Mouse (Mus musculus) liver, adult 2 months (tissue): ENCODE results near the gene Ktn1.

Source experiments
- CTCF ChIP-seq: fragments of 200-500 bp; IDR thresholded peaks from 2 replicates; pipeline ENCODE4 v1.5.1; 2011; ENCODE audit warnings: low read depth, low read length, control low read depth
- POLR2A ChIP-seq: fragments of 200-500 bp; IDR thresholded peaks from 2 replicates; pipeline ENCODE4 v1.6.1; 2011; ENCODE audit warnings: low read length, control low read depth; ENCODE audit not compliant: insufficient read depth; ENCODE audit errors: extremely low read depth

DNA sequence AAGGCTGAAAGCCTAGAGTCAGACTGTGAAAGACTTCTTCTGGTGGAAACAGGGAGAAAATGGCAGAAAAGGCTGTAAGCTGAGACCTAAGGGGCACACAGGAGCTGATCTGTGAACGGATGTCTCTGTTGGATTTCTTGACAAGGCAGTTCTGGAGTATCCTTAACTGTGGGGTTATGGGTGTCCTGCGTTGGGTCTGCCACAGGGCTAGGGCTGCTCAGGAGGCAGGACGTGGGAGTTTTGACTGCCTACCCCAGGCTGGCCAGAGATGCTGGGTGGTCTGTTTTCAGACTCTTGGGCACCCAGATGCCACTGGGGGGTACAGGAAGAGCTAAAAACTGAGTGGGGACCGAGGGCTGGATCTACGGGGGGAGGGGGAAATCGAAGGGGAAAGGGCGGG, 13.4 kb upstream of the Ktn1 start:
- TF ChIP-seq CTCF (no peak), POLR2A (no peak)
